Mouse (Mus musculus) heart, postnatal 0 days (tissue): ENCODE data around the gene Slit1.

Experiments
- CTCF ChIP-seq: IDR thresholded peaks from 2 replicates; pipeline ENCODE4 v1.5.1; 2016; ENCODE audit warnings: antibody characterized with exemption, control low read depth, low read depth
- EP300 ChIP-seq: IDR thresholded peaks from 2 replicates; pipeline ENCODE4 v1.6.1; 2016; ENCODE audit warnings: antibody characterized with exemption, low read depth

- no peak for TF ChIP-seq CTCF
- TF ChIP-seq EP300: no peak
These were observed 8.8 kb downstream of the Slit1 start for GRCm38 (mm10) chr19:41734685-41735084.
